Mouse (Mus musculus): Measurements from ENCODE around the gene Myo5c.
"Not testable (repeated sequence)": the region's sequence is repeated elsewhere in the genome, so short reads cannot be mapped to it uniquely, and the experiment has no call there.

The Myo5c gene

GRCm38 (mm10) chr9:75244527-75244926 is 12.7 kb downstream of the Myo5c start:
- DNase-seq, result no peak

DNA sequence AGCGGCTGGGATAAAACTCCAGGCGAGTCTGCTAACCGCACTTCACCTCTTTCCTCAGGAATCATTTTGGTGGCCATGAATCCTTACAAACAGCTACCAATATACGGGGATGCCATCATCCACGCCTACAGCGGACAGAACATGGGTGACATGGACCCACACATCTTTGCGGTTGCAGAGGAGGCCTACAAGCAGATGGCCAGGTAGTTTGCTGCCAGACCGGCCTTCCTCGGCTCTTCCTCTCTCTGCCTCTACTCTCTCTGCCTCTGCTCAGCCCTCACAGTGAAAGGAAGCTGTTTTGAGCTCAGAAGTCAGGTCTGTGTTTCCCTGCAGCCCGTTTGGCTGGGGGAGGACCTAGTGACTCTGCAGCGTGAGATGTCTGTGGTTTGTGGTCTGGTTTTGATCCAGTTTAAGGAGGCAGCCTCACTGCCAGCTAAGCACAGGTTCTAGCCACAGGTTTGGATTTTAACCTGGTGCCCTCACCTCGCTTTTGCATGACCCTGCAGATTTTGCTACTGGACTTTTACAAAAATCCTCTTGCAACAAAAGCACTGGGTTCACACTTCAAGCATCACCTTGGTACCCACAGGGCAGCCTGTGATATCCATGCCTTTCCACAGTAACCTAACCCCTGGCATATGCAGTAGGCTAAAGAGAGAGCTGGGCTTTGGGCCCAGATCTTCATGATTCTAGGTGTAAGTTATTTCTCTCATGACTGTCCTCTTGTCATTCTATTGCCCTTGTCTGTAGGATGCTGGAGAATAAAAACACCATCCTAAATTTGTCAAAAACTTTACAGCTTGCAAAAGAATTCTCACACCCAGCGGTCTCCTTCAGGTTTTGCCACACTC is 14.5 kb downstream of the Myo5c start:
- no peak for DNase-seq

GRCm38 (mm10) chr9:75247870-75248269 is 16.1 kb downstream of the Myo5c start:
- no peak for DNase-seq

DNA sequence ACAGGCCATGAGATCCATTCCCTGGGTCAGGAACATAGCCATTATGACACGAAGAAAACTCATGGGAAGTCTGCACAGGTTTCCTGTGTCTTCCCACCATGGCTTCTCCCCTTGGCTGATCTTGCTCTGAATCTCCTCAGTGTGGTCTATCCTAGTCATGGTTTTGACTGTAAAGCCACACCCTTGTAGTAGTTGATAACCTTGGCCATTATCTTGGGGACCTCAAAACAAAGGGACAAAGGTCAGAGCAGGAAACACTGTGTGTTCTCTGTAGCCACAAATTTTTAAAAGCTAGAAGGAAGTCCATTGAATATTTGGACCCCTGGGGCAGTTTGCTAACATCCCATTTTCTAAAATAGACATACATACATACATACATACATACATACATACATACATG is 16.5 kb downstream of the Myo5c start:
- no peak for DNase-seq

DNA sequence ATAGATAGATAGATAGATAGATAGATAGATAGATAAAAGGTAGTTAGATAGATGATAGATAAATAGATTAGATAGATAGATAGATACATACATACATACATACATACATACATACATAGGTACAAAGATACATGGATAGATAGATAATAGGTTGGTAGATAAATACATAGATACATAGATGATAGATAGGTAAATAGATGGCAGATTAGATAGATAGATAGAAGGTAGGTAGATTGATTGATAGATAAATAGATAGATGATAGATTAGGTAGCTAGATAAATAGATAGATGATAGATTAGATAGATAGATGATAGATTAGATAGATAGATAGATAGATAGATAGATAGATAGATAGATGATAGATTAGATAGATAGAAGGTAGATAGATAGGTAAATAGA is 17.1 kb downstream of the Myo5c start:
- no peak for DNase-seq

DNA sequence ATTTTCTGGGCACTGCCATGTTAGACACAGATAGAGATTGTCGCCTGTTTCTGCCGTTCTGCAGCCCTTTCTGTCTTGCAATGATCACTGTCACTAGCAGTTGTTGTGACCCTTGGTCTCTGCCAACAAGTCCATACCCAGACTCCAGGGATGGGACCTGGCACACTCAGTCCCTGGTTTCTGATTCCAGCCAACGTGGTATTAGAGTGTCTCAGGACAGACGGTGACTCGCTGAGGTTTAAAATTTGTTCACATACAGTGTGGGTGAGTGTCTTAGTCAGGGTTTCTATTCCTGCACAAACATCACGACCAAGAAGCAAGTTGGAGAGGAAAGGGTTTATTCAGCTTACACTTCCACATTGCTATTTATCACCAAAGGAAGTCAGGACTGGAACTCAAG is 21.3 kb downstream of the Myo5c start:
- DNase-seq, result not testable (repeated sequence)

DNA sequence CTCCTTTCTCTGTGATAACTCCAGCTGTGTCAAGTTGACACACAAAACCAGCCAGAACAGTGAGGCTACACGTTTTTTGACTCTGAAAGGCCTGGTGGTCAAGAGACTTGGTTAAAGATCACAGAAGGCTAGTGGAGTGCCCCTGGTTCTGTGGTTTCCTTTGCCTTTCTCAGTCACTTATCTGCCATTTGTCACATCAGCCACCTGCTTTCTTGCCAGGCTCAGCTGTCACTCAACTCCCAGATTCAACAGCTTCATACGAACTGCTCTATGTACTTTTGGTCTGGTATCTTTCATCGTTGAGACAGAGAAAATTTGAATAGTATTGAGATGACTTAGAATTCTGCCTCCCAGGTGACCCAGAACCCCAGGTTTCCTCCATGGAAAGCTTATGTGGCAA is 21.9 kb downstream of the Myo5c start:
- no peak for DNase-seq

GRCm38 (mm10) chr9:75254196-75254955 is 22.6 kb downstream of the Myo5c start:
- peak; percentile 36 to 70 for DNase-seq

DNA sequence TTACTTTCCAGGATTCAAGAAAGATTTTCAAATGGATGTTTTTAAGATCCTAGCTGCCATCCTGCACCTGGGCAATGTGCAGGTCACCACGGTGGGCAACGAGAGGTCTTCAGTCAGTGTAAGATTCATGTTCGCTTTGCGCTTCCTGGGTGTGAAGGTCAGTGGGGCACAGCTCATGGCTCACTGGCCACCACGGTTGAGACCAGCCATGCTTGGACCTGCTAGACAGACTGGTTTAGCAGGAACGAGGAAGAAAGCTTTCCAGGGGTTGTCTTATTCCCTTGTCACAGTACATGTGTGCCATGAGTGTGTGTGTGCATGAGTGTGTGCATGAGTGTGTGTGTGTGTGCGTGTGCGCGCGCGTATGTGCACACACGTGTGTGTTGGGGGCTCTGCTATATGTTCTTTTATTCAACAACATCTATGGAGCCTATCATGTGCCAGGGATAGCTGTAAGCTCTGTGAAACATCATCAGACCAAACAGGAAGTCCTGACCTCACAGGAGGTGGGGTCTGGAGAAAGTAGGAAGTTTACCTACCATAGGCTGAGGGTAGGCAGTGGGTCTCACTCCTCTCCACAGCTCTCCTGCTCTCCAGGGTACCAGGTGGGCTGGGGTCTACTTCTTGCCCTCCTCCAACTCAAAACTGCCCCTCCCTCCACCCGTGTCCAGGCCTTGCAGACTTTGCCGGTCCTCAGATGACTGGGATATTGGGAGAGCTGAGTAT is 24.2 kb downstream of the Myo5c start:
- no peak for DNase-seq

DNA sequence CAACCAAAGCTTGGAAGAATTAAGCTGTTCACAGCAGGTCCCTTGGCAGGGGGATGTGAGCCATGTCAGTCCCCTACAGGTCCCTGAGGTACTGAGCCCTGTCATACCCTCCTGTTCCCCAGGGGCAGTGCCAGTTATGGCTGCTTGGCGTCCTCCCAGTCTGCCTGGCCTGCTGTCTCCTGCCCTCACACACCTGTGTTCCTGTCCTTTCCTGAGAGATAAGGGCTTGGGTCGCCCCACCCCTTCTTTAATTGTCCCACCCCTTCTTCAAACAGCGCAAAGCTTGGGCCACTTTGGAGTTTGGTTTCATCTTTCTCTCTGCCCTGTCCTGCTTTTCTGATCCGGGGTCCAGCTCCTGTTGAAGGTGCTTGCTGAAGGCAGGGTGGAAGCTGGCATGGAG is 27.0 kb downstream of the Myo5c start:
- no peak for DNase-seq

DNA sequence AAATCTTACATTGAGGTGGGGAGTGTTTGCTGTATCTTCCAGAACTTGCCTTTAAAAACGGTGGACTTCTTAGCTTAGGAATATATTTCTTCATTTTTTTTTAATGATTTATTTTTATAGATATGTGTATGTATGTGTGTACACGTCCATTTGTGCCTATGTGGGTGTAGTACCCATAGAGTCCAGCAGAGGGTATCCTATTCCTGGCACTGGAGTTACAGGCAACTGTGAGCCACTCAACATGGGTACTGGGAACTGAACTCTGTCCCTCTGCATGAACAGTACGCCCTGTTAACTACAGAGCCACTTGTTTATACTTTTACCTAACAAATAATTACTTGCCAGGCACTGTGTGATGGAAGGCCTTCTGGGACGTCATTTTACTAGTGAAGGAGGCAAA is 27.8 kb downstream of the Myo5c start:
- DNase-seq, result no peak

- DNase-seq, result no peak
Observed at GRCm38 (mm10) chr9:75261332-75261872, 29.6 kb downstream of the Myo5c start.

GRCm38 (mm10) chr9:75262235-75262826 is 30.5 kb downstream of the Myo5c start:
- no peak for DNase-seq

DNA sequence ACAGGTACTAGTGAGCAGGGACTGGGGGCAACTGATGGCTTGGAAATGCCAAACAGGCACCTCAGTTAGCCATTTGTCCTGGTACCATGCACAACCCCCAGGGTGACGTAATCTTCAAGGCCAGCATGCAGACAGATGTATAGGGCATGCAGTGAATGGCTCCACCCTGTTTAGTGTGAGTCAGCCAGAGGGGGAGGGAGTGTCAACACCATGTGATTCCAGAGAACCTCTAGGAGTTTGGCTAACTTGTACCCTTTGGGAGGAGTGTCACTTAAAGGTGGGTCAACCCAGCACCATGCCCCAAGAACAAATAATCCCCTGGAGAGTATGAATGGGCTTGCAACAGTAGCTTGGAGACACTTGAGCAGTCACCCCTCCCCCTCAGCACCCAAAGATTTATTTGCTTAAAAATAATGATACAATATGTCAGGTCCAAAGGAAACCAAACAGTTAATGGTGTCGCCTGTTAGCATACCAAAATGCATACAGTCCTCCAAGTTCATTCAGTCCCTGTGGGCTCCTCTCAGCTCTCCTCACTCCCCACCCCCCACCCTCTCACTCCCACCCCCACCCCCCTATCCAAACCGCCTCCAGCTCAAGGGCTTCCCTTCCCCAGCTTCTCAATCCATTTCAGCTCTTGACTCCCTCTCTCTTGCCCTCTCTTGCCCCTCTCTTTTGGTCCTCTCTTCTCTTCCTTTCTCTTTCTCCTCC is 32.3 kb downstream of the Myo5c start:
- DNase-seq, result peak; percentile 48 to 67

- no peak for DNase-seq
Observed at GRCm38 (mm10) chr9:75267147-75267546, 35.3 kb downstream of the Myo5c start.

GRCm38 (mm10) chr9:75270382-75270781 is 38.6 kb downstream of the Myo5c start:
- no peak for DNase-seq

- no peak for DNase-seq
Observed at GRCm38 (mm10) chr9:75271539-75271938, 39.7 kb downstream of the Myo5c start.

DNA sequence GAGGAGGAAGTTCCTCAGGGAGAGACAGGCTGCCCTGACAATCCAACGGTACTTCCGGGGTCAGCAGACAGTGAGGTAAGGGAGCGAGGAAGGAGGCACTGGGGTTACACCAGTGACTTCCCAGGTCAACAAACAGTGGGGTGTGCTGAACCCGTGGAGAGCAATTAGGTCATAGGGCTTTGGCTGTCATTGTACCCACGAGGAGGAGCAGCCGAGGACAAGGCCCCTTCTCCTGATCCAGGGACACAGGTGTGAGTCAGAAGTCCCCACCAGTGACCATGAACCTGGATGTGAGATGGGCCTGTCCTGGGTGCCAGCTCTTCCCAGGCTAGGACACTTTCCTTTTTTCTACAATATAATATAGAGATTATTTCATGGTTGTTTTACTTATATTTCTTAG is 41.8 kb downstream of the Myo5c start:
- DNase-seq, result no peak

GRCm38 (mm10) chr9:75274486-75274885 is 42.7 kb downstream of the Myo5c start:
- no peak for DNase-seq

- DNase-seq, result no peak
Observed at GRCm38 (mm10) chr9:75275051-75275450, 43.2 kb downstream of the Myo5c start.

- DNase-seq, result peak; percentile 42 to 51
Observed at GRCm38 (mm10) chr9:75280814-75281213, 49.0 kb downstream of the Myo5c start.

- no peak for DNase-seq
Observed at GRCm38 (mm10) chr9:75282179-75282578, 50.4 kb downstream of the Myo5c start.
